Mouse (Mus musculus) stomach, embryonic 16.5 days (tissue): Measurements from ENCODE around the gene Foxo3. TPM values are rescaled to one million over a fixed set of nuclear protein-coding genes. Genes with fewer than 3 reads are reported as not detected.

Experiments used
- ATAC-seq: fragments of 200-750 bp; cut with Nextera tagmentation; 2 replicates; pipeline ENCODE4 v1.8.0; 2017; ENCODE audit warnings: moderate number of reproducible peaks, moderate TSS enrichment; ENCODE audit not compliant: insufficient read depth, low FRiP score
- H3K27ac ChIP-seq: fragments of 300-500 bp; sonication (generic); 2 replicates; pipeline ENCODE4 v1.5.1; 2014; ENCODE audit warnings: low read length
- H3K27me3 ChIP-seq: fragments of 300-500 bp; sonication (generic); 2 replicates; pipeline ENCODE4 v1.6.1; 2014; ENCODE audit warnings: low read length, control low read depth, mixed read lengths; ENCODE audit not compliant: control insufficient read depth, insufficient read depth
- H3K36me3 ChIP-seq: fragments of 300-500 bp; sonication (generic); 2 replicates; pipeline ENCODE4 v1.6.1; 2014; ENCODE audit warnings: low read length; ENCODE audit not compliant: control insufficient read depth, insufficient read depth
- H3K4me1 ChIP-seq: fragments of 300-500 bp; sonication (generic); 2 replicates; pipeline ENCODE4 v1.6.1; 2014; ENCODE audit warnings: low read length, control low read depth, mixed read lengths; ENCODE audit not compliant: control insufficient read depth, insufficient read depth
- H3K4me2 ChIP-seq: fragments of 300-500 bp; sonication (generic); 2 replicates; pipeline ENCODE4 v1.6.1; 2014; ENCODE audit warnings: low read depth, low read length, mixed read lengths
- H3K4me3 ChIP-seq: fragments of 300-500 bp; sonication (generic); replicated peaks from 2 replicates; pipeline ENCODE4 v1.5.1; 2014; ENCODE audit warnings: mild to moderate bottlenecking, low read length
- H3K9ac ChIP-seq: fragments of 300-500 bp; sonication (generic); 2 replicates; pipeline ENCODE4 v1.6.1; 2014; ENCODE audit warnings: low read length
- H3K9me3 ChIP-seq: fragments of 300-500 bp; sonication (generic); replicated peaks from 2 replicates; pipeline ENCODE4 v1.6.1; 2016; ENCODE audit warnings: low read length, control low read depth; ENCODE audit not compliant: control insufficient read depth
- WGBS: fragments of 180-500 bp; shearing (Covaris S2); extraction: QIAGEN DNeasy Blood & Tissue Kit; methylation state at CpG from one replicate; pipeline ENCODE4 v1.1.7; 2014; 5-methylcytosine and 5-hydroxymethylcytosine counted together
- polyA plus RNA-seq: library from polyadenylated mRNA; unstranded; fragments of >200 nt; fragmentation: Nextera tagmentation; extraction: Ambion mirVana; gene quantifications from 2 replicates; pipeline ENCODE4 v1.2.1, GENCODE M21; 2015

The Foxo3 gene
- polyA plus RNA-seq, 1 experiment from 2014 or later = 7.2 TPM

DNA sequence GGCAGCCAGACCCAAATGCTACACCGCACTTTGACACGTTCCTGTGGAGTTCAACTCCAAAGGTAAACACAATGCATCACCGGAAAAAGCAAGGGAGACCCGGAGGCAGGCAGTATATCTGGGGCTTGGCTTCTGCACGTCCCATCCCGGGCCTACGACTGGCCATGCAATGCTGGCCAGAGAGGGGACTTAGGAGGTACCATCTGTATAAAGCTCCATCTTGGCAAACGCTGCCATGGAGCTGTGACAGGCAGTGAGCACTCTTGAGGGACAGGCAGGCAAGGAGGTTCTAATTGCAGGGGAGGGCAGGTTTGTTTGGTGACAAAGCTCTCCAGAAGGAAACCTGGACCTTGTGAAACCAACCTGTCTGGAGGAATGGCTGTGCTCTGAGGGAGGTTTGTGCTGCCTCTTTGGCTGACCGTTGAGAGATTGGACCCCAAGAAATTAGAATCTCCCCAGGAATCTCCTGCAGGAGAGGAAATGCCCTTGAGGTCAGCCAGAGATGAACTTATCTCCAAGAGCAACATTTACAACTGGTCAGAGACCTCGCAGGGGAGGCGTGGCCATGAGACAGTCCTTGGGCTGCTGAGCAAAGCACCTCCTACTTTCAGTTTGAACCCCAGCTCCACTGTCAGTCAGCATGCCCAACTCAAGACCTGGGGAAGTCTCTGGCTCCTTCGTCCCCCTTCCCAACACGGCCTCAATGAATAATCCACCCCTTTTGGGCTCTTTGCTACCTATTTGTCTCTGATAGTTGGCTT is 86.7 kb downstream of the Foxo3 start:
- ATAC-seq = no peak
- Histone ChIP-seq H3K36me3 (0 out of 2 replicates have a peak, but pooled peaks cover 5% of the 10 kb centered on the region), H3K4me2 (no peak overlapping the region), H3K27ac (no peak overlapping the region), H3K4me1 (peaks cover 24% of the 10 kb centered on the region), H3K4me3 (no peak overlapping the region), H3K9ac (no peak overlapping the region), H3K27me3 (no peaks in the 10 kb centered on the region), H3K9me3 (no peaks in the 10 kb centered on the region)
- WGBS = 45% methylated on average over 13 of the region's 13 CpGs

- no peaks in the 10 kb centered on the region for H3K9me3 ChIP-seq
- 77% methylated on average over 8 of the region's 8 CpGs for WGBS
- no peak overlapping the region for H3K4me2 ChIP-seq
- no peak overlapping the region for H3K9ac ChIP-seq
- peaks cover 10% of the 10 kb centered on the region for H3K36me3 ChIP-seq
- no peak for ATAC-seq
- peaks cover 19% of the 10 kb centered on the region for H3K4me1 ChIP-seq
- no peaks in the 10 kb centered on the region for H3K27me3 ChIP-seq
- no peak overlapping the region for H3K4me3 ChIP-seq
- H3K27ac ChIP-seq = no peak overlapping the region
Observed at GRCm38 (mm10) chr10:42189037-42189436, 87.5 kb downstream of the Foxo3 start.

DNA sequence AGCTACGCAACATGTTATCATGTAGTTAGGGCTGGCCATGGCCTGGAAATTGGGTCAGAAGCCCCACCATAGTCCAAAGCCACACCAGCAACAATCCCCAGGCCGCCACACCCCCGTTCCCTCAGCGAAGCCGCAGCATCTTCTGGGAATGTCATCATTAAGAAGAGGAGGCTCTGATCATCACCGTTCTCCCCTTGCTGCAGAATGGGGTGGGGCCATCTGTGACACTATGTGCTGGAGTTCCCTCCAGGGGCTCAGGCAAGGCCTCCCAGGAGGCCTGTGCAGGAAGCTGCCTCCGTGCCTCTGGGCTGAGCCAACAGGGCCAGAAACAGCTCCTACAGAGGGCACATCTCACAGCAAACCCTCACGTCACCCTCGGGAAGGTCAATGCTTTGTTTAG is 88.5 kb downstream of the Foxo3 start:
- Histone ChIP-seq H3K9ac (no peak overlapping the region), H3K27me3 (no peaks in the 10 kb centered on the region), H3K9me3 (no peaks in the 10 kb centered on the region), H3K4me2 (no peak overlapping the region), H3K4me1 (peaks cover 15% of the 10 kb centered on the region), H3K27ac (no peak overlapping the region), H3K36me3 (peaks cover 13% of the 10 kb centered on the region), H3K4me3 (no peak overlapping the region)
- no peak for ATAC-seq
- 60% methylated on average over 9 of the region's 9 CpGs for WGBS

DNA sequence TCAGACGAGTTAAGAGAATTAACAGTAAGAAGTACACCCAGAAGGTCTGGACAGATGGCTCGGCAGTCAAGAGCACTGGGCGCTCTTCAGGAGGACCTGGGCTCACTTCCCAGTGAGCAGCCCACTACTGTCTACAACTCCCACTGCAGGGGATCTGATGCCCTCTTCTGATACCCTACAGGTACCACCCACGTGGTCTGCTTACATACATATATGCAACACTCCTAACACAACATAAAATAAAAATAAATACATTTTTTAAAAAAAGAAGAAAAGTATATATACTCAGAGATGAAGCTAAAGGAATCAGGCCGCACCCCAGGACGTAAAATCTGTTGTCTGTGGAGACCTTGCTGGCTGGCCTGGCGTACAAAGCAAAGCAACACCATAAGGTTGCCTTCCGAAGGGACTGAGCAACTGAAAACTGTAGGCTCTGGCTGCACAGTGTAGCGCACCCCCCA is 89.6 kb downstream of the Foxo3 start:
- H3K9me3 ChIP-seq = no peaks in the 10 kb centered on the region
- ATAC-seq = no peak
- no peak overlapping the region for H3K4me3 ChIP-seq
- WGBS = 81% methylated on average over 9 of the region's 9 CpGs
- no peaks in the 10 kb centered on the region for H3K27me3 ChIP-seq
- H3K9ac ChIP-seq = no peak overlapping the region
- no peak overlapping the region for H3K27ac ChIP-seq
- H3K4me2 ChIP-seq = no peak overlapping the region
- peaks cover 13% of the 10 kb centered on the region for H3K36me3 ChIP-seq
- peaks cover 10% of the 10 kb centered on the region for H3K4me1 ChIP-seq

DNA sequence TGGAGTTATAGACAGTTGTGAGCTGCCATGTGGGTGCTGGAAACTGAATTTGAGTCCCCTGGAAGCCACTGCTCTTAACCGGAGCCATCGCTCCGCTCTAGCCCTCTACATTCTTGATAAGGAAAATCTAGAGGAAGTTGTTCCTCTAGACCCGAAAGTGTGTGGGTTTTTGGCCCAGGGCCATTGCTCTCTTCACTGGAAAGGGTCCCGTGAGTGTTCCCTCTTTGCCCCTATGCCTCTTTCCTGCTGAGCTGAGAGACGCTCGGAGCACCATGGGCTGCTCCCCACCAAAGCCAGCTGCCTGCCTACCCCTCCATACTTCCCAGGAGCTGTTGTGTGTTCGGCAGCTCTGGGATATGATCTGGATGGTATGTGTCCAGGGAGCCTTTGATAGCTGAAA is 96.2 kb downstream of the Foxo3 start:
- 80% methylated on average over 8 of the region's 8 CpGs for WGBS
- Histone ChIP-seq H3K9ac (no peak overlapping the region), H3K4me2 (no peak overlapping the region), H3K27ac (no peak overlapping the region), H3K4me3 (no peak overlapping the region), H3K9me3 (no peaks in the 10 kb centered on the region), H3K27me3 (no peaks in the 10 kb centered on the region), H3K36me3 (peaks cover 12% of the 10 kb centered on the region), H3K4me1 (no peaks in the 10 kb centered on the region)
- ATAC-seq = no peak

- no peak overlapping the region for H3K27ac ChIP-seq
- no peaks in the 10 kb centered on the region for H3K27me3 ChIP-seq
- H3K4me3 ChIP-seq = no peak overlapping the region
- no peak overlapping the region for H3K4me2 ChIP-seq
- WGBS = 91% methylated on average over 11 of the region's 11 CpGs
- ATAC-seq = no peak
- H3K4me1 ChIP-seq = no peaks in the 10 kb centered on the region
- no peak overlapping the region for H3K9ac ChIP-seq
- peaks cover under 1% of the 10 kb centered on the region; the same call in 1 of the 2 replicates for H3K36me3 ChIP-seq
- H3K9me3 ChIP-seq = no peaks in the 10 kb centered on the region
Observed at GRCm38 (mm10) chr10:42178751-42179150, 97.8 kb downstream of the Foxo3 start.

DNA sequence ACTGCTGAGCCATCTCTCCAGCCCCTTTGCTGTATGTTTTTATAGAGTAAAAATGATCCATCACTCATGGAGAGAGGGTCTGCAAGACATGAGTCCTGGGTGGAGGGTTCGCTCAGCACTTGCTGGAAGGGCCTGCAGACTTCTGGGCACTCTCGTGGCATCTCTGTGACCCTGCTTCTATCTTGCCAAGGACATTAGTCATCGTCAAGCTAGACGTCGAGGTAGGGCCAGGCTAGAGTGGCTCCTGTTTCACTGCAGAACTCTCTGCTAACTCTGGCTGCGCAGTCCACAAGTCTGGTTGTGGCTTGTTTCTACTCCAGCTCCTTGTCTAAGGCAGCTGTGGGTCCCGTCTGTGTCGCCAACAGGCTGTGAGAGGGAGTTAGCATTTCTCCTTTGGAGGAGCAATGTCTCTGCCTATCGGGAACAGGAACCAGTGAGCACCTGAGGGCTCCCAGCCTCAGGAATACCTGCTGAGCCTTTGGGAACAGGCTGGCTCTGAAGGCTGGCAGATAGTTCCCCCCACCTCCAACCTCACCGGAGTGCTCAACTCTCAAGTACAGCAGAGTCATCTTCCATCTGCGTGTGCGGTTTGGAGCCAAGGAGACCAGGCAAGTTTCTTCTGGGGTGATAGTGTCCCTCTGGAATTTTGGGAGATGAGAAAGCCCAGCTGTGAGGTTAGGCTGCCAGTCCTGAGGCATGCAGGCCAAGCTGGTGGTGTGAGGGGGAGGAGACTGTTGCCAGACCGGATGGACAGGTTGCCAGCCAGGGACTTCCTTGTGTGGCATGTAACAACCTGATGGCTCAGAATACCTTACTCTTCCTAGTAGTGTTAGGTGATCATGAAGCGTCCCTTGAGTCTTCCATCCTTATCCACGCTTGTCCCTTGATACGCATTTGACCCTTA is 98.5 kb downstream of the Foxo3 start:
- Histone ChIP-seq H3K4me1 (no peaks in the 10 kb centered on the region), H3K9me3 (no peaks in the 10 kb centered on the region), H3K4me2 (no peak overlapping the region), H3K9ac (no peak overlapping the region), H3K27ac (peak overlapping the region; percentile 66; the same call in 1 of the 2 replicates), H3K27me3 (no peaks in the 10 kb centered on the region), H3K4me3 (no peak overlapping the region), H3K36me3 (no peaks in the 10 kb centered on the region)
- ATAC-seq = peak; percentile 21; the same call in 1 of the 2 replicates
- WGBS = 68% methylated on average over 16 of the region's 16 CpGs

- 0 out of 2 replicates have a peak, but pooled peaks cover 10% of the 10 kb centered on the region for H3K4me1 ChIP-seq
- no peak overlapping the region for H3K4me3 ChIP-seq
- 65% methylated on average over 5 of the region's 5 CpGs for WGBS
- no peak overlapping the region for H3K4me2 ChIP-seq
- ATAC-seq = no peak
- H3K27me3 ChIP-seq = no peaks in the 10 kb centered on the region
- no peaks in the 10 kb centered on the region for H3K36me3 ChIP-seq
- H3K9me3 ChIP-seq = no peaks in the 10 kb centered on the region
- no peak overlapping the region for H3K9ac ChIP-seq
- H3K27ac ChIP-seq = no peak overlapping the region
Observed at GRCm38 (mm10) chr10:42174283-42174682, 102.3 kb downstream of the Foxo3 start.

DNA sequence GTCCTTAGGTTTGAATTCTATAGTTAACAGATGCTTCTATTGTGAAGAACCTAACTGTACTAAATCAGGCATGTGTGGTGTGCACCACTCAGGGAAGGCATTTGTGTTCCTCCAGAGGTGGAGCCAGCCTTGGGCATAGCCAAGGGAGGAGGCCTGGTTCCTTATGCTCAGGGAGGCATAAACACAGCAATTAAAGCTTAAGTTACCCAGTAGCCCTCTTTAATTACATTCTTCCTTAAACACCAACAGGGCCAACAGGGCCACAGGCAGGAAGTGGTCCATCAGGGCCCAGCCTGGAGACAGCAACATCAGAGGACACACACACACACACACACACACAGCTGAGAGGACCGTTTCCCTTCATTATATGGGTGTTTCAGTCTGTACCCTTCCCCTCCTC is 102.7 kb downstream of the Foxo3 start:
- no peak for ATAC-seq
- H3K4me3 ChIP-seq = no peak overlapping the region
- 17% methylated on average over 1 of the region's 1 CpGs for WGBS

More for the DNA sequence above, 102.7 kb downstream of the Foxo3 start:
- no peak overlapping the region for H3K4me2 ChIP-seq
- H3K9me3 ChIP-seq = no peaks in the 10 kb centered on the region
- no peak overlapping the region for H3K9ac ChIP-seq
- no peaks in the 10 kb centered on the region for H3K27me3 ChIP-seq
- H3K4me1 ChIP-seq = 0 out of 2 replicates have a peak, but pooled peaks cover 10% of the 10 kb centered on the region
- H3K27ac ChIP-seq = no peak overlapping the region
- no peaks in the 10 kb centered on the region for H3K36me3 ChIP-seq
